Mouse (Mus musculus) lung, adult 2 months (tissue): ENCODE data around the gene Fat1. TPM values are rescaled to one million over a fixed set of nuclear protein-coding genes. Genes with fewer than 3 reads are reported as not detected.

Experiments used
- DNase-seq: peaks from one replicate; pipeline ENCODE4 v3.0.0; 2022
- H3K4me1 ChIP-seq: fragments of 200-500 bp; 2 replicates; pipeline ENCODE4 v1.6.1; 2011; ENCODE audit warnings: low read length; ENCODE audit not compliant: control insufficient read depth, insufficient read depth
- H3K4me3 ChIP-seq: fragments of 200-500 bp; replicated peaks from 2 replicates; pipeline ENCODE3; 2011; ENCODE audit warnings: low read depth, mild to moderate bottlenecking, control low read depth, low read length; ENCODE audit errors: extremely low read depth
- CTCF ChIP-seq: fragments of 200-500 bp; IDR thresholded peaks from 2 replicates; pipeline ENCODE4 v1.5.1; 2011; ENCODE audit warnings: mild to moderate bottlenecking, low read length, control low read depth; ENCODE audit not compliant: insufficient read depth
- POLR2A ChIP-seq: fragments of 200-500 bp; IDR thresholded peaks from 2 replicates; pipeline ENCODE4 v1.6.1; 2011; ENCODE audit warnings: low read depth, mild to moderate bottlenecking, control low read depth, low read length, borderline replicate concordance; ENCODE audit errors: extremely low read depth
- WGBS: fragments of 180-500 bp; shearing (Covaris S2); methylation state at CpG from one replicate; pipeline ENCODE4 v1.1.7; 2018; 5-methylcytosine and 5-hydroxymethylcytosine counted together
- polyA plus RNA-seq: library from polyadenylated mRNA; depleted of rRNA; stranded (reverse); fragments of >200 nt; gene quantifications from 2 replicates; pipeline ENCODE4 v1.2.3, GENCODE M21; 2012

The Fat1 gene
- polyA plus RNA-seq, 1 experiment = 24.9 TPM

DNA sequence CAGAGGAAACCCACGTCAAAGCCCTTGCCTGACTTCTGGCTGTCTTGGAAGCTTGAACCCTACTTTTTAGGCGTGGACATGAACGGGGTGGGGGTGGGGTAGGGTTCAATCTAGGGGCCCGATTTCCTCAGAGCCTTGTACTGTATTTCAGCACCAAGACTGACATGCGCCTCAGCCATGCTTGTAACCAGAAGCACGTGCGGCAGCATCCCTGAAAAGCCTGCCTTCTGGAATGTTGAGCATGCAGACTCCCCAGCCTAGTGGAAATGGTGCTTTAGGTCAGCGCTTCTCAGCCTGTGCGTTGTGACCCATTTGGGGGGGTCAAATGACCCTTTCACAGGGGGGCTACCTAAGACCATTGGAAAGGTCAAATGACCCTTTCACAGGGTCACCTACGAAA is 25.2 kb downstream of the Fat1 start:
- 59% methylated on average over 10 of the region's 10 CpGs for WGBS
- no peaks in the 10 kb centered on the region for H3K4me1 ChIP-seq
- DNase-seq = no peak
- no peak overlapping the region for H3K4me3 ChIP-seq
- TF ChIP-seq POLR2A (no peak), CTCF (no peak)

- Histone ChIP-seq H3K4me3 (no peak overlapping the region), H3K4me1 (no peaks in the 10 kb centered on the region)
- no peak for DNase-seq
- TF ChIP-seq CTCF = no peak
- no peak for TF ChIP-seq POLR2A
- 71% methylated on average over 5 of the region's 5 CpGs for WGBS
Measured at GRCm38 (mm10) chr8:44960906-44961305, 25.7 kb downstream of the Fat1 start.

DNA sequence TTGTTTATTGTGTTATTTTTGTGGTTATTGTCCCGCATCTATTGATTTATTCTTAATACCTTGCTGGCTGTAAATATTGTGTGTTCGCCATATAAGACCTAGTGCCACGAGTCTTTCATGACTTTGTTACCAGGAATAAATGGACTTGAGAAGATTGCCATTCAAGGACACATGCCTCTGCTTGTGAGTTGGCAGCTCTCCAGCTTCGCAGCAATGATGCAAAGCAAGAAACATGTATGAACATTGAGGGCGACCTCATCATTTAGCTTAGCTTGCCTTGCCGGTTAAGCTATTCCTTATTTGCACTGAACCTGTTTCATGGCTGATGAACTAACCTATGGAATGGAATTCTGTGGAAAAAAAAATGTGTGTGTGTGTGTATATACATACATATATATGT is 26.2 kb downstream of the Fat1 start:
- 68% methylated on average over 6 of the region's 6 CpGs for WGBS
- no peak overlapping the region for H3K4me3 ChIP-seq
- no peak for DNase-seq
- no peak for TF ChIP-seq CTCF
- TF ChIP-seq POLR2A = no peak
- no peaks in the 10 kb centered on the region for H3K4me1 ChIP-seq

GRCm38 (mm10) chr8:44962572-44963231 is 27.5 kb downstream of the Fat1 start:
- 79% methylated on average over 12 of the region's 12 CpGs for WGBS
- TF ChIP-seq POLR2A = no peak
- TF ChIP-seq CTCF = no peak
- DNase-seq = no peak
- no peak overlapping the region for H3K4me3 ChIP-seq
- no peaks in the 10 kb centered on the region for H3K4me1 ChIP-seq

DNA sequence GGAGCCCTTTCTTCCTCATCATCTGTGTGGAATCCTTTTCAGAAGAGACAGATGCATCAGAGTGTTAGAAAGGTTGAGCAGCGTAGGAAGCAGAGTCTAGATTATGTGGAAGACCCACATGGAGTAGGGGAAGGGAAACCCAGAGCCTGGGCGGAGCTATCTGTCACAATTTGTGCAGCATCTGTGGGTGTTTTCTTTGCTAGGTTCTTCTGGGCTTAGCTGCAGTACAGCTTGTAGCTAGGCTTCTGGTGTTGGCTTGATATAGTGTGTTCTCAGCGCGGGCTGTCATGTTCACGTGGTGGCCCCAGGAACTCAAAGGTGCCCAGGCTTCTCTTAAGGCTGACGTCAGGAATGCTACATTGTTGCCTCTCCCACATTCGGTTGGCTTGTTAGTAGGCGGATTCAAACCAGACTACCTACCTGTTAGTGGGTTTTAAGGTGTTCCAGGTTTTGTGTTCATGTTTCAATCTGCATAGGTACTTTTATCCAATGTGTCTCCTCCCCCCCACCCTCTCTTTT is 32.3 kb downstream of the Fat1 start:
- WGBS = 93% methylated on average over 8 of the region's 8 CpGs
- DNase-seq = no peak
- no peak overlapping the region for H3K4me3 ChIP-seq
- TF ChIP-seq POLR2A (no peak), CTCF (no peak)
- H3K4me1 ChIP-seq = no peaks in the 10 kb centered on the region

GRCm38 (mm10) chr8:44970093-44970492 is 34.8 kb downstream of the Fat1 start:
- Histone ChIP-seq H3K4me3 (no peak overlapping the region), H3K4me1 (0 out of 2 replicates have a peak, but pooled peaks cover 1% of the 10 kb centered on the region)
- 39% methylated on average over 12 of the region's 12 CpGs for WGBS
- TF ChIP-seq POLR2A (no peak), CTCF (no peak)
- DNase-seq = no peak

GRCm38 (mm10) chr8:44971346-44971745 is 36.1 kb downstream of the Fat1 start:
- 57% methylated on average over 6 of the region's 6 CpGs for WGBS
- Histone ChIP-seq H3K4me3 (no peak overlapping the region), H3K4me1 (0 out of 2 replicates have a peak, but pooled peaks cover 2% of the 10 kb centered on the region)
- no peak for DNase-seq
- TF ChIP-seq CTCF (no peak), POLR2A (no peak)

DNA sequence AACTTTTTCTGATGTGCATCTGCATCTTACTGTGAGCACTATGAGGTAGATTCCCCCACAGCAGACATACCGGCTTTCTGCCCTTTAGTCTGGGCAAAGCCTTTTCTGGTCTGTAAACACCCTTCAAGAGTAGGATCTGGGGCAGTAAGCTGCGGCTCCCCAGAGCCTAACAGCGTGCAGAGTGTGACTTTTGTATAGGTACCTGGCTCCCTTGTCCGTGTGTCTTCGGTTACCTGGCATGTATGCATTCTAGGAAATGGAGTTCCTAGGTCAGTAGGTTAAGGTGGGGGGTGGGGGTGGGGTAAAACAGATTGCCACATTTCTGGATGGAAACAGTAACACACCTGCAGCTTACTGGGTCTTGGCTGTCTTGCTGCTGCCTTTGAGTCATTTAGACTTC is 36.7 kb downstream of the Fat1 start:
- 62% methylated on average over 5 of the region's 5 CpGs for WGBS
- TF ChIP-seq POLR2A (no peak), CTCF (no peak)

GRCm38 (mm10) chr8:44975113-44975512 is 39.9 kb downstream of the Fat1 start:
- TF ChIP-seq POLR2A (no peak), CTCF (no peak)
- no peak overlapping the region for H3K4me3 ChIP-seq
- H3K4me1 ChIP-seq = peaks cover 10% of the 10 kb centered on the region; the same call in 1 of the 2 replicates
- 25% methylated on average over 9 of the region's 9 CpGs for WGBS
- no peak for DNase-seq

More for the DNA sequence above, 36.7 kb downstream of the Fat1 start:
- H3K4me1 ChIP-seq = 0 out of 2 replicates have a peak, but pooled peaks cover 2% of the 10 kb centered on the region
- DNase-seq = no peak
- no peak overlapping the region for H3K4me3 ChIP-seq

DNA sequence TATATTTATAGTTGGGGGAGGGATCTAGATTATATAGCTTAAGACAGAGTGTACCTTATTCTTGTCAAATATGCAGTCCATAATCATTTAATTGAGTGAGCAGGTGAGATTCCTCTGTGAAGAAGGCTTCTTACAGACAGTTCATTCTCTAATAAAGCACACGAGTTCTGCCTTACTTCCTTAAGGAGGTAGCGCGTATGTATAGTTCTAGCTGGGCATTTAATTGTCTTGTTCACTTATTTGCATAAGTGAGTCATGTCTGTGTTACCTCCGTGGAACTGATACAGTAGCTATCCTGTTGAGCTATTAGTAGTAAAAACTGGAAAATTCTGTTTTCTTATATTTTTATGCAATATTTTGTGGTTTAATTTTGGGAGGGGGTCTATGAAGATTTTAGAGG is 40.4 kb downstream of the Fat1 start:
- H3K4me1 ChIP-seq = peaks cover 13% of the 10 kb centered on the region; the same call in 1 of the 2 replicates

More for the DNA sequence above, 40.4 kb downstream of the Fat1 start:
- WGBS = 85% methylated on average over 4 of the region's 4 CpGs
- TF ChIP-seq CTCF (no peak), POLR2A (no peak)
- no peak for DNase-seq
- no peak overlapping the region for H3K4me3 ChIP-seq
